Mouse (Mus musculus) ES-E14 (cell line): ENCODE results near the gene Zfp354b.

Source experiments
- CHD2 ChIP-seq: IDR thresholded peaks from 2 replicates; pipeline ENCODE4 v1.6.1; 2014; ENCODE audit warnings: mild to moderate bottlenecking, low read depth, low read length, inconsistent platforms
- HCFC1 ChIP-seq: IDR thresholded peaks from 2 replicates; pipeline ENCODE4 v1.6.1; 2012; ENCODE audit warnings: low read length, inconsistent platforms, borderline replicate concordance; ENCODE audit not compliant: insufficient read depth
- MAFK ChIP-seq: IDR thresholded peaks from 2 replicates; pipeline ENCODE4 v1.6.1; 2014; ENCODE audit warnings: mild to moderate bottlenecking, low read depth, low read length, inconsistent platforms; ENCODE audit not compliant: insufficient read depth
- ZC3H11A ChIP-seq: IDR thresholded peaks from 2 replicates; pipeline ENCODE4 v1.6.1; 2012; ENCODE audit warnings: low read depth, mild to moderate bottlenecking, inconsistent platforms, low read length, borderline replicate concordance
- ZNF384 ChIP-seq: IDR thresholded peaks from 2 replicates; pipeline ENCODE4 v1.6.1; 2012; ENCODE audit warnings: low read depth, low read length, inconsistent platforms

DNA sequence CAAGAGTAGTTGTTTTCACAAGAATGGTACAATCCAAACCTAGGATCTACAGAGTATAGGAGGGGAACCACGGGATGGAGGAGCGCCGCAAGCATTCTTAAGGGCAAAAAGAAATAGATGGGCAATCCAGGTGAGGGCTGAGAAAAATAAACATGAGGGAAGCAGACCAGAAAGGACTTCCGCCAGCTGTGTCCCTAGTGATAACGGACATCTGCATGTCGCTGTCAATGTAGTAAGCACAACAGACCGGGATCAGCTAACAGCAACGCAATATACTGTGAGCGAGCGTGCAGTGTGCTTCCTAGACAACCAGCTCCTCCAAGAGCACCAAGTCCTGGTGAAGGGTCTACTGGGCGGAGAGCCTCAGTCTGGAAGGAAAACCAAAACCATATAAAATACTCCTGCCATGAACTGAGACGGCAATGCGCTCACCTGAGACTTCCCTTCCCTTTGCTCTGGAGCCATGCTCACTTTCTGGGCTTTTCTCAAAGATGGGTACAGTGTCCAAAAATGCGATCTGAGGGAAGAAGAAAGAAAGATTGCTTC, 891 bp downstream of the Zfp354b start:
- TF ChIP-seq ZC3H11A: no peak
- no peak for TF ChIP-seq ZNF384
- no peak for TF ChIP-seq MAFK
- no peak for TF ChIP-seq HCFC1
- no peak for TF ChIP-seq CHD2
